Mouse (Mus musculus): ENCODE measurements at regions not wholly inside any gene's neighbourhood (a gene's known extent, or its start where the extent isn't known, plus 50 kb on each side); places are given as distances from the start of the nearest gene placed in this dataset.

DNA sequence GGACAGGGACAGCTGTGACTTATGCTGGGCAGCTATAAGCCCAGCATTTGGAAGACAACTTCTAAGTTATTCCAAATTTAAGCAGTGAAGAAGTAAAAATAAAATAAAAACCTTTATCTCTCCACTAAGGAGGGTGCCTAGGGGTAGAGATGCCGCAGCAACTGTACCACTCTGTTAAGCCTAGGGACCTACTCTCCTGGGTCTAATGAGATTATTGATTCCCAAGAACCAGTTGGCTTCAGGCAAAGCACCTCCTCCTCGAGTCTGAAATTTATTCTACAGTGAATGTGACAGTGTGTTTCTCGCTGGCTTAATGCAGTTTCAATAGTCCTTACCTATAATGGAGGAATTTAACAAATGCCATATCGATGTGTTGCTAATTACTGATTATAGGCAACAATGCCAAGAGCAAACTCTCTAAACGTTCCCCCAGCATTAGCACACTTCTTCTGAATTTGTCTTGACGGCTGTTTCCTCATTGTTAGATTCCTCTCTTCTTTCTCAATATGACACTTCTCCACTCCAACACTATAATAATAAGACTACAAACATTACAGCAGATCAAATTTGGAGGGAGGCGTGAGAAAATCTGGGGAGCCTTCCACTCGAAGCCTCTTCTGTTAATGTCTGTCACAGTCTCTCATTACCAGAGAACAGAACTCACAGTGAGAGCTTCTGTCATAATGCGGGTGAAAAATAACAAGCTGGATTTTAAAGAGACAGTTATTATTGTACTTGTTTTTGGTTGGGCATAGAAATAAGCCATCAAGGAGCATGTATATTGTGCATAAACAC, 112.6 kb upstream of the Nabp1 start:
- H3K36me3 ChIP-seq (ENCODE audit: insufficient read depth) = no peaks in the 10 kb centered on the region
- no peak overlapping the region for H3K4me2 ChIP-seq
- no peak for DNase-seq
- no peaks in the 10 kb centered on the region for H3K4me1 ChIP-seq (ENCODE audit: insufficient read depth)
- no peak for TF ChIP-seq CTCF (IDR thresholded peaks at IDR 0.05; ENCODE audit: low read depth)
- H3K9ac ChIP-seq = no peak overlapping the region
- no peaks in the 10 kb centered on the region for H3K27me3 ChIP-seq (ENCODE audit: insufficient read depth, low read length)
- H3K27ac ChIP-seq (ENCODE audit: low read depth) = no peak overlapping the region
- no peaks in the 10 kb centered on the region for H3K9me3 ChIP-seq (ENCODE audit: low read depth, low read length)
- ATAC-seq (ENCODE audit: insufficient read depth) = no peak
- WGBS = 56% methylated on average over 9 of the region's 9 CpGs
- H3K4me3 ChIP-seq (ENCODE audit: low read depth, low read length) = no peak overlapping the region

DNA sequence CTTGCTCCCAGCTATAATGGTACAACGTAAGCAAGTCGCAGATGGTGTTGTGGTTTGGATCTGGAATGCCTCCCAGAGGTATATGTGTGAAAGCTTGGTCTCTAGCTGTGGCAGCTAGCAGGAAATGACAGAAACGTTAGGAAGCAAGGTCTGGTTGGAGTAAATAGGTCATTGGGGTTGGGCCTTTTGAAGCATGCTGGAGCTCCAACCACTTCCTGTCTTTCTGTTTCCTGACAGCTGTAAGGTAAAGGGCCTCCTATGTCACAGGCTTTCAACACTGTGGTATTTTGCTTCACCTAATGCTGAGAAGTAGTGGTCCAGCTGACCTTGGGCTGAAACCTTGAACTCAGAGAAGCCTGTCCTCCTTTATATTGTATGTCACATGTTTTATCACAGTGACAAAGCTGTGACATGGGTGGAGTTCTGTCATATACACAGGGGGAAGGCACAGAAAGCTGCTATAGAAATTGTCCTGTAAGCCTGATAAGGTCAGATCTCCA, 106.8 kb upstream of the Nabp1 start:
- no peak overlapping the region for H3K4me2 ChIP-seq
- no peak overlapping the region for H3K9ac ChIP-seq
- DNase-seq (peak; percentile 25), ATAC-seq (ENCODE audit: insufficient read depth) (0 out of 2 replicates have a peak, but pooled peaks have one; percentile 11)
- no peak overlapping the region for H3K4me3 ChIP-seq (ENCODE audit: low read depth, low read length)
- WGBS = 31% methylated on average over 3 of the region's 3 CpGs
- no peaks in the 10 kb centered on the region for H3K9me3 ChIP-seq (ENCODE audit: low read depth, low read length)
- no peak for TF ChIP-seq CTCF (IDR thresholded peaks at IDR 0.05; ENCODE audit: low read depth)
- H3K36me3 ChIP-seq (ENCODE audit: insufficient read depth) = no peaks in the 10 kb centered on the region
- no peak overlapping the region for H3K27ac ChIP-seq (ENCODE audit: low read depth)
- no peaks in the 10 kb centered on the region for H3K27me3 ChIP-seq (ENCODE audit: insufficient read depth, low read length)
- H3K4me1 ChIP-seq (ENCODE audit: insufficient read depth) = no peaks in the 10 kb centered on the region

DNA sequence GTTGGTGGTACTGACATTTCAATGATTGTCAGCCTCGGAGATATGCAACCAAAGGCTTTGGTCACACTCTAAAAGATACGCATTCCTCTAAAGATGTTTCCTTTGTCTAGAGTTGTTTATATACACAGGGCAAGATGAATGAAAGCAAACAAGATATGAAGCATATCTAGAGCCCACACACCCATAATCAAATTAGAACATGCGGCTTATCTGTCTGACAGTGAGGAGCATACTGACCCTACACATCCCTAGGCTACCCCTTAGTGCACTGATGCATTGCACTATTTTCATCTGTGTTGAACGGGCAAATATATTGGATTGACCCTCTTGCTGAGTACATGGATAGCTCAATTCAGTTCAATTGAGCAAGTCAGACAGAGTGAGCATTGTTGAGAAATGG, 105.6 kb upstream of the Nabp1 start:
- TF ChIP-seq CTCF (IDR thresholded peaks at IDR 0.05; ENCODE audit: low read depth) = no peak
- Histone ChIP-seq H3K27ac (ENCODE audit: low read depth) (no peak overlapping the region), H3K9ac (no peak overlapping the region), H3K9me3 (ENCODE audit: low read depth, low read length) (no peaks in the 10 kb centered on the region), H3K27me3 (ENCODE audit: insufficient read depth, low read length) (no peaks in the 10 kb centered on the region), H3K36me3 (ENCODE audit: insufficient read depth) (no peaks in the 10 kb centered on the region), H3K4me2 (no peak overlapping the region), H3K4me1 (ENCODE audit: insufficient read depth) (no peaks in the 10 kb centered on the region), H3K4me3 (ENCODE audit: low read depth, low read length) (no peak overlapping the region)
- ATAC-seq (ENCODE audit: insufficient read depth) = no peak
- no peak for DNase-seq
- 50% methylated on average over 4 of the region's 4 CpGs for WGBS

DNA sequence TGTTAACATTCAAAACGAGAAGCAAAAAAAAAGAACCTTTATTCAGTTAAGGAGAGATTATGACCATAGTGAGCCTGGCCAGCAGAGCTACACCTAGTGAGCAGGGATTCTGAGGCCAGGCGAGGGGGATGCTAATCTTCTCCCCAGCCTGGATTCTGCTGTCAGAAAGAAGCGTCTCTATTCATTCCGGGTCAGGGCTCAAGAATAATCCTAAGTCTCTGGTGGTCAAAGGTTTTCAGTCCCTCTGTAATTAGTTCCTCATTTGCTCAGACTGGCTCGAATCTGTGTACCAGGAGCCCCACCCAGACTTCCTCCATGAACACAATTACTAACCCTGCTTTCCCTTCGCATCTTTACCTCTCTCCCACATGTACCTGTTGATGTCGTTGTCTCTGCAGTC, 101.8 kb upstream of the Nabp1 start:
- Histone ChIP-seq H3K4me2 (no peak overlapping the region), H3K36me3 (ENCODE audit: insufficient read depth) (no peaks in the 10 kb centered on the region), H3K4me3 (ENCODE audit: low read depth, low read length) (no peak overlapping the region), H3K4me1 (ENCODE audit: insufficient read depth) (no peaks in the 10 kb centered on the region), H3K27me3 (ENCODE audit: insufficient read depth, low read length) (no peaks in the 10 kb centered on the region), H3K9ac (no peak overlapping the region), H3K27ac (ENCODE audit: low read depth) (no peak overlapping the region), H3K9me3 (ENCODE audit: low read depth, low read length) (no peaks in the 10 kb centered on the region)
- DNase-seq (no peak), ATAC-seq (ENCODE audit: insufficient read depth) (no peak)
- no peak for TF ChIP-seq CTCF (IDR thresholded peaks at IDR 0.05; ENCODE audit: low read depth)
- WGBS = 53% methylated on average over 7 of the region's 7 CpGs

DNA sequence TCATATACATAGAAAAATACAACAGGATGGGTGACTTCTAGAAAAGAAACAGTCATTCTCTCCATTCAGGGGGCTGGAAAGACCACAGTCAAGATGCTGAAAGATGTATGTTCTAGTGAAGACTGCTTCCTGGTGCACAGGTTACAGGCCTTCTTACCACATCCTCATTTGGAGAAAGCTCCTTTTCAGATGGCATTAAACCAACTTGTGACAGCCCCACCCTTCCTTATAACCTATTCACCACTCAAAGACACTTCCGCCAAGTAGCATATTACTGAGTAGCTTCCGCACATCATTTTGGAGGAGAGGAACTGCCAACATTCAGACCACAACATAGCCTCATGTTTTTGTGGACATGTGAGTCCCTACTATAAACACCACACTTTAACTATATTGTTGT, 99.5 kb upstream of the Nabp1 start:
- DNase-seq (no peak), ATAC-seq (ENCODE audit: insufficient read depth) (no peak)
- H3K4me1 ChIP-seq (ENCODE audit: insufficient read depth) = no peaks in the 10 kb centered on the region
- no peak overlapping the region for H3K9ac ChIP-seq
- no peak for TF ChIP-seq CTCF (IDR thresholded peaks at IDR 0.05; ENCODE audit: low read depth)
- H3K4me3 ChIP-seq (ENCODE audit: low read depth, low read length) = no peak overlapping the region
- WGBS = 97% methylated on average over 2 of the region's 2 CpGs
- no peaks in the 10 kb centered on the region for H3K27me3 ChIP-seq (ENCODE audit: insufficient read depth, low read length)
- H3K4me2 ChIP-seq = no peak overlapping the region
- no peak overlapping the region for H3K27ac ChIP-seq (ENCODE audit: low read depth)
- H3K9me3 ChIP-seq (ENCODE audit: low read depth, low read length) = no peaks in the 10 kb centered on the region
- no peaks in the 10 kb centered on the region for H3K36me3 ChIP-seq (ENCODE audit: insufficient read depth)

DNA sequence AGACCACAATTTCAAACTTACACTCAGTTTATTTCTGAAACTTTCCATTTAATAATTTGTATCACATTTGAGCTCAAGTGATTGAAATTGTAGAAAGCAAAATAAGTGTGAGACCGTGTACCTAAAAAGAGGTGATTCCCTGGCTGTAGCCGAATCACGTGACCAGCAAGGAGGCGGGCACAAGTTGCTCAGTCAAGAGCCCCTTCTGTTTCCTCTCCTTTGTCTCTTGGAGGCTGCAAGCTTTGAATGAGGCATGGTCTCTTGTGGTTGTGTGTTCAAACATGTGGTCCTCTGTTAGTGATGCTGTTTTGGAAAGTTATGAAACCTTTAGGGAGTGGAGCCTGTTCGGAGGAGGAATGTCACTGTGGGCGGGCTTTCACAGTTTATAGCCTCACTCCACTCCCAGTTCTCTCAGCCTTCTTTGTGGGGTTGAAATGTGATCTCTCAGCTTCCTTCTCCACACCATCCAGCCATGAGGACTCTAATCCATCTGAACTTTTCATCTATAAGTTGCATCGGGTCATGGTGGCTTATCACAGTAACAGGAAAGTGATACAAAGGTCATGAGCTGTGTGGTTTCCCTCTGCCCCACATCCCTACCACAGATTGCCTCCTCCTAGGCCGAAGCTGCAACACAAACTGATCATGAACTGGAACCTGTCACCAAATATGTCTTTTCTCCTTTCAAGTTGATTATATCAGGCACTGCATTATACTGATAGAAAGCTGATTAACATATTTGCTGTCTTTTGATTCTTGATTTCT, 94.3 kb upstream of the Nabp1 start:
- Histone ChIP-seq H3K9me3 (ENCODE audit: low read depth, low read length) (no peaks in the 10 kb centered on the region), H3K27me3 (ENCODE audit: insufficient read depth, low read length) (no peaks in the 10 kb centered on the region), H3K9ac (no peak overlapping the region), H3K4me2 (no peak overlapping the region), H3K27ac (ENCODE audit: low read depth) (no peak overlapping the region), H3K4me3 (ENCODE audit: low read depth, low read length) (no peak overlapping the region), H3K4me1 (ENCODE audit: insufficient read depth) (no peaks in the 10 kb centered on the region), H3K36me3 (ENCODE audit: insufficient read depth) (no peaks in the 10 kb centered on the region)
- WGBS = 74% methylated on average over 8 of the region's 8 CpGs
- TF ChIP-seq CTCF (IDR thresholded peaks at IDR 0.05; ENCODE audit: low read depth) = no peak
- ATAC-seq (ENCODE audit: insufficient read depth) (no peak), DNase-seq (no peak)

DNA sequence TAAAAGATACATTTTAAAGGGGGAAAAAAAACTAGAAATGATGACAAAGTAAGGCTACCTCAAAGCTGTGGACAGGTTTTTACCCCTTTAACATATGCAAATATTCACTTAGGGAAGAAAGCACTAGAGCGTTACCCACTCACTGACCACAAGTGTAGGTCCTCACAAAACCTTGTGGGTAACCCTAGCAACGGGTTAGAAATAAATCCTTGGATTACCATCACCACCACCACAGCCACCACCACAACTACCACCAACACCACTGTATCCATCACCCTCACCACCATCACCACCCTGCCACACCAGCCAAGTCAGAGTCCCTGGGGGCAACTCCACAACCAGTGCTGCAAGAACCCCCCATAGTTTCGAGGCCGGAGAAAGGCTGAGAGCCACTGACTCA, 91.4 kb upstream of the Nabp1 start:
- Histone ChIP-seq H3K9me3 (ENCODE audit: low read depth, low read length) (no peaks in the 10 kb centered on the region), H3K4me1 (ENCODE audit: insufficient read depth) (no peaks in the 10 kb centered on the region), H3K27ac (ENCODE audit: low read depth) (no peak overlapping the region), H3K4me2 (no peak overlapping the region), H3K9ac (no peak overlapping the region), H3K4me3 (ENCODE audit: low read depth, low read length) (no peak overlapping the region), H3K36me3 (ENCODE audit: insufficient read depth) (no peaks in the 10 kb centered on the region), H3K27me3 (ENCODE audit: insufficient read depth, low read length) (no peaks in the 10 kb centered on the region)
- no peak for TF ChIP-seq CTCF (IDR thresholded peaks at IDR 0.05; ENCODE audit: low read depth)
- no peak for DNase-seq
- 91% methylated on average over 4 of the region's 4 CpGs for WGBS
- ATAC-seq (ENCODE audit: insufficient read depth) = no peak
